Mouse (Mus musculus) embryonic facial prominence, embryonic 10.5 days (tissue): ENCODE measurements around the gene Mad1l1. TPM values are rescaled to one million over a fixed set of nuclear protein-coding genes. Genes with fewer than 3 reads are reported as not detected.
A peak's percentile ranks its signal among the peaks of the same experiment; 100 is the strongest.

Experiments used
- DNase-seq: peaks from one replicate; pipeline ENCODE4 v3.0.0-alpha.2; 2017; ENCODE audit warnings: low spot score
- H3K27ac ChIP-seq: fragments of 300-500 bp; sonication (generic); replicated peaks from 2 replicates; pipeline ENCODE4 v1.5.1; 2016; ENCODE audit warnings: mild to moderate bottlenecking
- H3K27me3 ChIP-seq: fragments of 300-500 bp; sonication (generic); replicated peaks from 2 replicates; pipeline ENCODE4 v1.6.1; 2016; ENCODE audit warnings: low read depth, mild to moderate bottlenecking; ENCODE audit not compliant: poor library complexity, severe bottlenecking
- H3K36me3 ChIP-seq: fragments of 300-500 bp; sonication (generic); replicated peaks from 2 replicates; pipeline ENCODE4 v1.6.1; 2016; ENCODE audit warnings: mild to moderate bottlenecking, moderate library complexity
- H3K4me1 ChIP-seq: fragments of 300-500 bp; sonication (generic); 2 replicates; pipeline ENCODE4 v1.6.1; 2016
- H3K4me3 ChIP-seq: fragments of 300-500 bp; sonication (generic); 2 replicates; pipeline ENCODE4 v1.5.1; 2016; ENCODE audit warnings: mild to moderate bottlenecking, moderate library complexity
- H3K9me3 ChIP-seq: fragments of 300-500 bp; sonication (generic); 2 replicates; pipeline ENCODE4 v1.6.1; 2016; ENCODE audit warnings: mild to moderate bottlenecking
- WGBS: fragments of 180-500 bp; shearing (Covaris S2); methylation state at CpG from one replicate; pipeline ENCODE4 v1.1.7; 2016; 5-methylcytosine and 5-hydroxymethylcytosine counted together
- polyA plus RNA-seq: library from polyadenylated mRNA; unstranded; fragments of >200 nt; fragmentation: Nextera tagmentation; extraction: Ambion mirVana; gene quantifications from 2 replicates; pipeline ENCODE4 v1.2.1, GENCODE M21; 2016

Gene Mad1l1
- polyA plus RNA-seq, 1 experiment from 2014 or later, result 63.9 TPM

DNA sequence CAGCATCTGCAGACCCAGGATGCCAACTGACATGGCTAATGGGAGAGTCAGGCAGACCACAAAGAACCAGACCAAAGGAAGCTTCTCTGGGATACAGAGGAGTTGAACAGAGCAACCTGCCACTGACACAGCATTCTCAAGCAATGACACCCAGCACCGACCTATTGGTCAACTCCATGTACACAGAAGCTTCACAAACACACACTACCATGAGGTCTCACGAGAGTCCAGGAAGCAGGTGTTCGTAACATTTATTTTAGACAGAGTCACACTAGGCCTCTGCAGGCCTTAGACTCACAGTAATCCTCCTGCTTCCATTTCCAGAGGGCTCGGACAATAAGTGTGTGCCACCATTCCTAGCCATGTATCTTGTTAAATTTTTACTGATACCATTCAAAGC, 162.3 kb downstream of the Mad1l1 start:
- no peak for DNase-seq
- Histone ChIP-seq H3K4me3 (no peak overlapping the region), H3K27ac (no peak overlapping the region), H3K4me1 (0 out of 2 replicates have a peak, but pooled peaks cover under 1% of the 10 kb centered on the region), H3K36me3 (no peaks in the 10 kb centered on the region), H3K9me3 (no peaks in the 10 kb centered on the region), H3K27me3 (no peaks in the 10 kb centered on the region)
- WGBS, result 91% methylated on average over 4 of the region's 4 CpGs

DNA sequence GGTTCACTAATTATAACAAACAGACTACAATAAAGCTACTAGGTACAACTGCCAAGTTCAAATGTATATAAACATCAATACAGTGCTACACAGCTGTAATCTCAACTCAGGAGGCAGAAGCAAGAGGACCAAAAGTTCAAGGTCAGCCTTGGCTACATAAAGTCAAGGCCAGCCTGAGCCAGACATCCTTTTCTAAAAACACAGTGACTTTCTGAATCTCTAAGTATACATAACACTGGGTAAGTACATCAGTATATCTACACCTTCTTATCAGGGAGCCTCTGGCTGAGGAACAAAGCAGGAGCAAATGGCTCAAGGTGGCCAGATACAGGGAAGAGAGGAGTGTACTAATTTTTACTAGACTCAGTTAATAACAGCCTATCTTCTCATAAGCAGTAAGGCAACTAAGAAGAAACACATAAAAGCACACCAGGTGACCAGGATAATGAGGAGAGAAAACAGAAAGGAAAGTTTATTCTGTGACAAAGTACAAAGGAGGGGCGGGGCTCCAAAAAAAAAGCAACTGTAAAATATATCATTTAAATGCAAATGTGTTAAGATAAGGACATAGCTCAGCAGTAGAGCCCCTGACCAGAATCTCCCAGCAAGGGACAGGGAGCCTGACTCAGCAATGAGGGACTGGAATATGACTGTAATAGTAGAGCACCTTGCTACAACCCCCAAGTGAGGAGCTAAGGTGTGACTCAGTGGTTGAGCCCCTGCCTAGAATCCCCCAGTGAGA, 163.3 kb downstream of the Mad1l1 start:
- no peaks in the 10 kb centered on the region for H3K36me3 ChIP-seq
- 91% methylated on average over 1 of the region's 1 CpGs for WGBS
- H3K9me3 ChIP-seq, result no peaks in the 10 kb centered on the region
- no peak overlapping the region for H3K4me3 ChIP-seq
- H3K27ac ChIP-seq, result no peak overlapping the region
- H3K4me1 ChIP-seq, result 0 out of 2 replicates have a peak, but pooled peaks cover 6% of the 10 kb centered on the region
- no peak for DNase-seq
- no peaks in the 10 kb centered on the region for H3K27me3 ChIP-seq

DNA sequence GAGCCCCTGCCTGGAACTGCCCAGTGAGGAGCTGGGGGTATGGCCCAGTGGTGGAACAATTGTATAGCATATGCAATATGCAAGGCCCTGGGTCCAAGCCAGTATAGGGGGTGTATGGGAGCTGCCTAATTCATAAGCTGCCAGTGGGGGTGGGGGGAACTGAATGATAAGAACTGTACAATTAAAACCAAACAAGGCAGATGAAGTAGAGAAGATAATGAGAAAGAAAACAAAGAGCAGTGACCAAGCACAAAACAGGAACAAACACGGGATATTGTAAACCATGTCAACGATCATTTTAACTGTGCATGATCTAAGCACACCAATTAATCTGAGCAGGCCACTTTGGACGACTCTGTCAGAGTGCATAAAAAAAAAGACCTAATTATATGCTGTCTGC, 167.2 kb downstream of the Mad1l1 start:
- no peaks in the 10 kb centered on the region for H3K9me3 ChIP-seq
- no peaks in the 10 kb centered on the region for H3K27me3 ChIP-seq
- 85% methylated on average over 3 of the region's 3 CpGs for WGBS
- no peak for DNase-seq
- H3K4me1 ChIP-seq, result peaks cover 19% of the 10 kb centered on the region; the same call in 1 of the 2 replicates
- no peak overlapping the region for H3K4me3 ChIP-seq
- no peak overlapping the region for H3K27ac ChIP-seq
- H3K36me3 ChIP-seq, result no peaks in the 10 kb centered on the region

DNA sequence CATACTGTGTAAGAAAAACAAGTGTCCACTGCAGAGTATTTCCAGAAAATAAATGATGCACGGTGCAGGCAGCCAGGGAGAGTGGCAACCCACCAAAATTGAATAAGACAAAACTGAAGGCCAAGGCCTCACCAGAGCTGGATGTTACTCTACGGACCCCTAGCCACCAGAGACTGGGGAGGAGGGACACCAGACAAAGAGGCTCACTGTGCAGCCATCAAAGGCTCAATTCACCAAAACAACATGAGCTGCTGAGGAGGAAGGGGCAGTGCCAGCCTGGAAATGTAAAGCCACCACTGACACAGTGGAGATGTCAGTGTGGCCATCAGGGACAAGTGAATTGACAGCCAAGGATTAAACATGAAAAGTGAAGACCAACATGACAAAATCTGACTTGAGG, 169.5 kb downstream of the Mad1l1 start:
- no peak for DNase-seq
- Histone ChIP-seq H3K27ac (no peak overlapping the region), H3K36me3 (no peaks in the 10 kb centered on the region), H3K9me3 (no peaks in the 10 kb centered on the region), H3K4me1 (peaks cover 19% of the 10 kb centered on the region; the same call in 1 of the 2 replicates), H3K4me3 (no peak overlapping the region), H3K27me3 (no peaks in the 10 kb centered on the region)
- WGBS, result 40% methylated on average over 2 of the region's 2 CpGs

DNA sequence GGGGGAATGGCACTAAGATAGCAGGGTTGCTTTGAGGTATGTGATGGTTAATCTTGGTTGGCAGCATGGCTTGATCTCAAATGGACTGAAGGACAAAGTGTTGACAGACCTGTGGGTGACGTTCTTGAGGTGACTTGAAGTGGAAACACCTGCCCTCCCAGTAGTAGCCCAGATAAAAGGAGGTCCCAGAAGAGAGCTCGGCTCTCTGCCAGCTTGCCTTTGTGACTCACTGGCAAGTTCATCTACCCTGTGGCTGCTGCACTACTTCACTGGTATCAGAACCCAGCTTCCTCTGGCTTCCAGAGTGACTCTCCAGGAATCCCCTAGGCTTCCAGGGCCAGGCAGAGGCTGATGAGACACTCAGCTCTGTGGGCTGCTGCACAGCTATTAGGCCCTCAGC, 170.2 kb downstream of the Mad1l1 start:
- Histone ChIP-seq H3K27ac (no peak overlapping the region), H3K4me1 (peaks cover 19% of the 10 kb centered on the region; the same call in 1 of the 2 replicates), H3K9me3 (no peaks in the 10 kb centered on the region), H3K4me3 (no peak overlapping the region), H3K27me3 (no peaks in the 10 kb centered on the region), H3K36me3 (no peaks in the 10 kb centered on the region)
- DNase-seq, result no peak
- 79% methylated on average over 2 of the region's 2 CpGs for WGBS

DNA sequence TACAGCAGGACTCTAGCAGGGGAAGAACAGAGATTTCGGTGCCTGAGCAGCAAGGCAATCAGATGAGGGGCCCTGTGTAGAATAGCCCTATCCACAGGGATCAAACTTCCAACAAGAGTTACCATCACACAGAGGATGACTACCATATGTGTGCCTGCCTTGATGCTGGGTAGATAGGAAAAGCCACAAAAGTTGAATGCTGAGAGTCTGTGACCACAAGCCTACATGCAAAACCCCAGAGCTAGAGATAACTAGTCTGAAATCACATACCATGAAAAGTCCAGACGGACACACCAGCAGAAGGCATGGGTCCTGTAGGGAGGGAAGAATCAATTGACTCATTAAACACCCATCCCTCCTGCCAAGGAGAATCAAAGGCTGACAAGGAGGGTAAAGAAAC, 170.7 kb downstream of the Mad1l1 start:
- no peak for DNase-seq
- no peak overlapping the region for H3K27ac ChIP-seq
- no peaks in the 10 kb centered on the region for H3K36me3 ChIP-seq
- no peak overlapping the region for H3K4me3 ChIP-seq
- H3K4me1 ChIP-seq, result peaks cover 19% of the 10 kb centered on the region; the same call in 1 of the 2 replicates
- no peaks in the 10 kb centered on the region for H3K27me3 ChIP-seq
- no peaks in the 10 kb centered on the region for H3K9me3 ChIP-seq
- 90% methylated on average over 2 of the region's 2 CpGs for WGBS

DNA sequence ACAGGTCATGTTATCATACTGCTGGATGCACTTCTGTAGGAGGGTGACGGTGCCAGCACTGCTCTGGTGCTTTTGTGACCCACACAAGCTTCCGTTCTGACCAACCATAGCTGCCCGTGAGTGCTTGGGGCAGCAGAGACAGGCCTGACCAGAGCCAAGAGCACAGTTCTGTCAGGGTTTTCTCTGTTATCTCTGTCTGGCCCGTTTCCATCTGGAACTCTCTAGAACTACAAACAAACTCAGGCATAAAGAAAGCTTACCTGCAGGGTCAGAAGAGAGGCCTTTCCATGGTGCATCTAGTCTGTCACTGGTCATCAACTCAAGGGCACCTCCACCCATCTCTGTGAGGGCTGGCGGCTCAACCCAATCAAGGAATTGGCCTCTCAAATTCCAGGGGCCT, 171.2 kb downstream of the Mad1l1 start:
- DNase-seq, result no peak
- Histone ChIP-seq H3K27ac (no peak overlapping the region), H3K27me3 (no peaks in the 10 kb centered on the region), H3K4me3 (no peak overlapping the region), H3K9me3 (no peaks in the 10 kb centered on the region), H3K36me3 (no peaks in the 10 kb centered on the region), H3K4me1 (peaks cover 19% of the 10 kb centered on the region; the same call in 1 of the 2 replicates)
- 95% methylated on average over 5 of the region's 5 CpGs for WGBS

DNA sequence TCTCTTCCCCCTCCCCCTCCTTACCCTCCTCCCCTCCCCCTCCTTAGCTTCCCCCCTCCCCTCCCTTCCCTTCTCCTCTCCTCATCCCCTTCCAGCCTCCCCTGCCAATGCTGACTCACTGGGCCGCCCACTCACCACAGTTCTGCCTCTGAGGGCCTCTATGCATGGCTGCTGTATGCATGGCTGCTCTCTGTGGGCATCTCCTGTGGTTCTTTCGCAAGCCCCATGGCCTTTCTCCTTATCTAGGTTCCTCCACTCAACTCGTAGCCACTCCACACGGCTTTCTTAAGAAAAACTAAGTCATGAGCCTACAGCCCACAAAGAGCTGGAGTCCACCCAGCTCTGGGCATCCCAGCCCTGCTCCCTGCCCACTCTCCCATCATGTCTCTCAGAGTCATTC, 172.1 kb downstream of the Mad1l1 start:
- H3K4me1 ChIP-seq, result peaks cover 19% of the 10 kb centered on the region; the same call in 1 of the 2 replicates
- no peak overlapping the region for H3K4me3 ChIP-seq
- 92% methylated on average over 4 of the region's 4 CpGs for WGBS
- no peak overlapping the region for H3K27ac ChIP-seq
- H3K27me3 ChIP-seq, result no peaks in the 10 kb centered on the region
- DNase-seq, result no peak
- H3K9me3 ChIP-seq, result no peaks in the 10 kb centered on the region
- H3K36me3 ChIP-seq, result no peaks in the 10 kb centered on the region

DNA sequence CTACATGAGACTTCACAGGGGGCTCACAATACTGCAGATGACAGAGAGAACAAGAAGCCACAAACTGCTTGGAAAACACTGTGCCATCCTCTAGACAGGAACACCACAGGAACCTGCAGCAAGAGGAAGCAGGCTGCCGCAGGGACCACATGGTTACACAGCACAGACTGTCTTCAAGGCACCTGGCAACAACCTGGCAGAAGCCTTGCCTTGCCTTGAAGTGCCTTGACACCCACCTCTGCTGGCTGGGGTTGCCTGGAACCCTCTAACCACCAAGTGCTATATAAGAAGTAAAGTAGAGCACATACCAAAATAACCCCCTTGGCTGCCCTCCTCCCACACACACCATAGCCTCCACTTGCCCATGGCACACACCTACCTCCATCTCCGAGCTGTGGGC, 177.8 kb downstream of the Mad1l1 start:
- Histone ChIP-seq H3K36me3 (no peaks in the 10 kb centered on the region; the same call in 1 of the 2 replicates), H3K27ac (no peak overlapping the region), H3K4me3 (no peak overlapping the region), H3K27me3 (no peaks in the 10 kb centered on the region), H3K4me1 (no peaks in the 10 kb centered on the region), H3K9me3 (no peaks in the 10 kb centered on the region)
- WGBS, result 91% methylated on average over 2 of the region's 2 CpGs
- DNase-seq, result no peak

DNA sequence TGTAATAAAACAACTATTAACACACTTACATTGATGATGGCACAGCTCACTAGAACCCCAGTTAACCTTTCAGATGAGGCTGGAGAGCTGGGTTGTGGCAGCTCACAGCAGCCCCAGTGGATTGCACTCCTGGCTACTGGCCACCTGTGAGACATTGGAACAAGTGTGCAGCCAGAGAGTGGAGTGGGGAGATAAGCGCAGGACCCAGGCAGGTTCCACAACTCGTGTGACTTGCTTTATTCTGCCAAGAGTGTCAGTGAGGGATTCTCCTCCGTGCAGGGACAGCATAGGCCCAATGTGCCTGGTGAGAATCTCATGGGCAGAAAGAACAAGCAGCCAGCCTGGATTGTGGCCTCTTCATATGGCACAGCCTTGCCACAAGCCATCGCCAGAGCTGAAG, 180.0 kb downstream of the Mad1l1 start:
- no peak overlapping the region for H3K27ac ChIP-seq
- H3K9me3 ChIP-seq, result no peaks in the 10 kb centered on the region
- no peak for DNase-seq
- 89% methylated on average over 4 of the region's 4 CpGs for WGBS
- H3K27me3 ChIP-seq, result no peaks in the 10 kb centered on the region
- peaks cover 8% of the 10 kb centered on the region; the same call in 1 of the 2 replicates for H3K36me3 ChIP-seq
- H3K4me3 ChIP-seq, result no peak overlapping the region
- 0 out of 2 replicates have a peak, but pooled peaks cover 4% of the 10 kb centered on the region for H3K4me1 ChIP-seq

DNA sequence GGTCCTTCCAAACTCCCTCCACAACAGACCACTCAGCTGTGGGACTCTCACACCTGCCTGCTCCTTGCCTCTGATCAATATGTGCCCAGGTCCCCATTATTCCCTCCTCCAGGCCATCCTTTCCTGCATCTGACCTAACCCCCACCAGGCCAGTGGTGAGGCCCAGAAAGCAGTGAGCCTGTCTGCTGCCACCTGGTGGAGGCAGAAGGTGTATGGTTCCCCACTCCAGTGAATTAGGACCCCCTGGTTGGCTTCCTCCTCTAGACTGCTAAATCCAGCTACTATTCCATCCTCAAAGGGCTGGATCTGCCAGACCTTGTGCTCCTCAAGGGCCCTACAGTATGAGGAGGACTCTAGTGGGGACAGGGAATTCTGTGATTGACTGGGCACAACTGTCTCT, 181.1 kb downstream of the Mad1l1 start:
- DNase-seq, result peak; percentile 71
- H3K27me3 ChIP-seq, result no peaks in the 10 kb centered on the region
- H3K4me3 ChIP-seq, result no peak overlapping the region
- peaks cover 12% of the 10 kb centered on the region for H3K36me3 ChIP-seq
- 0 out of 2 replicates have a peak, but pooled peaks cover 4% of the 10 kb centered on the region for H3K4me1 ChIP-seq
- no peaks in the 10 kb centered on the region for H3K9me3 ChIP-seq
- no peak overlapping the region for H3K27ac ChIP-seq

DNA sequence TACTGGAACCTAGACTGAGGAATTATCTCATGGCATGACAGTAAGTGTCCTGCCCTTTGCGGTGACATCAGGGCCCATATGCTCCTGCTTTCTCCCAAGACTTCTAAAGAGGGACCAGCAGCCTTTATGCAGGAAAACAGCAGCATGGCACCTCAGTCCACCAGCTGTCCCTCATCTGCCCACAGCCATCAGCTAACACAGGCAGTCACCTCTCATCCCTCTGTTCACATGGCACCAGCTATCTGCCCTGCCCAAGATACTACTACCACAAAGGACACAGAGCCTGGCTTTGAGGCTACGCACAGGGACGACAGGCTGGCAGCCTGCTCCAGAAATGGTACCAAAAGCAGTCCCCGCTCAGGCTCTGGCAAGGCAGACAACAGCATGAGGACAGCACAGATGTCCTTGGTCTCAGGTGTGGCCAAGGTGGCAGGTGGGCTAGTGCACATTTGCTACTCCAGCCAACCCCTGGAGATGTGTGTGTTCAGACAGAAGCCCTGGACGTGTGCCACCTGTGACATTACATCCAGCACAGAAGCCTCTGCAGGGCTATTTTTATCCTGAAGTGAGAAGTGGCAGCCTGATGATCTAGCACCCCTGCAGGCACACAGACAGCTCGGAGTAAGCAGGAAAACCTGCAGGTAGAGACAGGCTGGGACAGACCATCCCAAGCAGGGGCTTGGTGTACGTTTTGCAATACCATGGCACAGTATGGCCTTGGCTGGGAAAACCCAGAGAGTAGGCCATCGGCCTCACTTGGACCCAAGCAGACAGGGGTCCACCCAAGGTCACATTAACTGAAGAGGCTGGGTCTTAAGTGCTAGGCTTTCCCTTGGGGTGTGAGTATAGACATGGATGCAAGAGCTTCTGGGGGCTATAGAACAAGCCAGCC, 185.4 kb downstream of the Mad1l1 start:
- Histone ChIP-seq H3K27ac (no peak overlapping the region), H3K36me3 (peaks cover 33% of the 10 kb centered on the region), H3K4me1 (peaks cover 4% of the 10 kb centered on the region; the same call in 1 of the 2 replicates), H3K27me3 (no peaks in the 10 kb centered on the region), H3K4me3 (no peak overlapping the region), H3K9me3 (no peaks in the 10 kb centered on the region)
- DNase-seq, result no peak
- 93% methylated on average over 8 of the region's 8 CpGs for WGBS
